Mouse (Mus musculus) myocyte (in vitro differentiated cells): ENCODE results near the gene Spo11. TPM values are rescaled to one million over a fixed set of nuclear protein-coding genes. Genes with fewer than 3 reads are reported as not detected.

ENCODE experiments used
- H3K27me3 ChIP-seq: one replicate; pipeline ENCODE4 v1.6.1; 2011; ENCODE audit not compliant: control insufficient read depth, insufficient read depth, insufficient read length
- H3K36me3 ChIP-seq: one replicate; pipeline ENCODE4 v1.6.1; 2011; ENCODE audit not compliant: control insufficient read depth, insufficient read depth
- H3K4me2 ChIP-seq: one replicate; pipeline ENCODE4 v1.6.1; 2011; ENCODE audit warnings: low read depth, control low read depth
- H3K4me3 ChIP-seq: one replicate; pipeline ENCODE4 v1.5.1; 2011; ENCODE audit warnings: mild to moderate bottlenecking, control low read depth, moderate library complexity
- H3K79me2 ChIP-seq: one replicate; pipeline ENCODE4 v1.6.1; 2011; ENCODE audit not compliant: control insufficient read depth, insufficient read depth
- H3ac ChIP-seq: one replicate; pipeline ENCODE4 v1.6.1; 2011; ENCODE audit not compliant: control insufficient read depth, insufficient read length
- CEBPB ChIP-seq: IDR thresholded peaks from 2 replicates; pipeline ENCODE4 v1.6.1; 2011; ENCODE audit warnings: mild to moderate bottlenecking, moderate library complexity; ENCODE audit not compliant: poor library complexity, insufficient read depth, severe bottlenecking
- E2F4 ChIP-seq: IDR thresholded peaks from one replicate; pipeline ENCODE4 v1.6.1; 2011; ENCODE audit warnings: mild to moderate bottlenecking, control low read depth, moderate library complexity; ENCODE audit not compliant: insufficient read depth
- MAX ChIP-seq: IDR thresholded peaks from one replicate; pipeline ENCODE4 v1.6.1; 2011; ENCODE audit warnings: low read depth, mild to moderate bottlenecking, control low read depth
- MYOD1 ChIP-seq, 3 experiments: IDR thresholded peaks; one replicate each; pipeline ENCODE4 v1.6.1; 2011; ENCODE audit warnings: control low read depth in 2 of 3, low read depth in 2 of 3, mild to moderate bottlenecking in 2 of 3, moderate library complexity in 1 of 3; ENCODE audit not compliant: insufficient read length in 2 of 3, control insufficient read depth in 1 of 3
- MYOG ChIP-seq, 3 experiments: IDR thresholded peaks; one replicate each; pipeline ENCODE4 v1.6.1; 2011; ENCODE audit warnings: control low read depth in 2 of 3, low read depth in 2 of 3, mild to moderate bottlenecking in 2 of 3; ENCODE audit not compliant: insufficient read length in 2 of 3, control insufficient read depth in 1 of 3, insufficient read depth in 1 of 3
- POLR2A ChIP-seq: IDR thresholded peaks from one replicate; pipeline ENCODE4 v1.6.1; 2011; ENCODE audit warnings: low read depth, mild to moderate bottlenecking, control low read depth, moderate library complexity; ENCODE audit not compliant: insufficient read length
- POLR2AphosphoS2 ChIP-seq: IDR thresholded peaks from one replicate; pipeline ENCODE4 v1.6.1; 2011; ENCODE audit warnings: low read depth, control low read depth; ENCODE audit not compliant: insufficient read length
- REST ChIP-seq: IDR thresholded peaks from one replicate; pipeline ENCODE4 v1.6.1; 2011; ENCODE audit warnings: mild to moderate bottlenecking, control low read depth, moderate library complexity; ENCODE audit not compliant: insufficient read depth, insufficient read length
- SRF ChIP-seq: IDR thresholded peaks from one replicate; pipeline ENCODE4 v1.6.1; 2011; ENCODE audit warnings: low read depth; ENCODE audit not compliant: control insufficient read depth, insufficient read length
- TCF12 ChIP-seq: IDR thresholded peaks from one replicate; pipeline ENCODE4 v1.6.1; 2011; ENCODE audit warnings: mild to moderate bottlenecking, control low read depth; ENCODE audit not compliant: poor library complexity, insufficient read depth, severe bottlenecking
- TCF3 ChIP-seq: IDR thresholded peaks from one replicate; pipeline ENCODE4 v1.6.1; 2011; ENCODE audit warnings: low read depth, control low read depth; ENCODE audit not compliant: insufficient read length
- USF1 ChIP-seq: IDR thresholded peaks from one replicate; pipeline ENCODE4 v1.6.1; 2011; ENCODE audit warnings: low read depth, mild to moderate bottlenecking, control low read depth, moderate library complexity
- polyA plus RNA-seq: library from polyadenylated mRNA; unstranded; fragments of >200 nt; fragmentation: generic; extraction: Trizol; gene quantifications from one replicate; pipeline ENCODE4 v1.2.1, GENCODE M21; 2012; ENCODE audit warnings: missing spikeins

Spo11 gene
- polyA plus RNA-seq, 1 experiment, result not detected

DNA sequence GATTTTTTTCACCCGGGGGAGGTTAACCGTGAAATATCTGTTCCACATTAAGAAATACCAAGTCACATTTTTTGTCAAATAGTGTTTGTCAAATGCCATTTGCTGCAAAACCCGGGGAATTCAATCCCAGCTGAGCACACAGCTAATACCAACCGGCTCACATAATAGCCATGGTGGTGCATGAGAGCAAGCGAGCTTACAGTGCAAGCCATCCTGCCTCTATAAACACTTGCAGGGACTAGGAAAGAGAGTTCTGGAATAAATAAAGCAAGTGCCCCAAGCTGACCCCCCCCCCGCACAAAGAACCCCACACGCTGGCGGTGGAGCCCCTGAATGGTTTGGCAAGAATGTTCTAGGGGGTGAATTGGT is 43.1 kb upstream of the Spo11 start:
- Histone ChIP-seq H3K4me2 (no peak overlapping the region), H3K4me3 (no peak overlapping the region), H3K36me3 (no peaks in the 10 kb centered on the region), H3K79me2 (no peaks in the 10 kb centered on the region), H3K27me3 (peaks cover 38% of the 10 kb centered on the region), H3ac (no peak overlapping the region)
- TF ChIP-seq SRF, result no peak
- TF ChIP-seq POLR2AphosphoS2, result no peak
- no peak for TF ChIP-seq TCF12
- no peak for TF ChIP-seq E2F4
- TF ChIP-seq USF1, result no peak
- TF ChIP-seq REST, result no peak
- no peak for TF ChIP-seq POLR2A
- TF ChIP-seq MYOG (IDR thresholded peaks at IDR 0.05; ENCODE audit: control insufficient read depth in 1 of 3, insufficient read depth in 1 of 3, insufficient read length in 2 of 3, low read depth in 2 of 3), result no peak
- TF ChIP-seq TCF3, result no peak
- no peak for TF ChIP-seq MYOD1 (IDR thresholded peaks at IDR 0.05; ENCODE audit: control insufficient read depth in 1 of 3, insufficient read length in 2 of 3, low read depth in 2 of 3)
- TF ChIP-seq MAX, result no peak
- TF ChIP-seq CEBPB, result no peak

DNA sequence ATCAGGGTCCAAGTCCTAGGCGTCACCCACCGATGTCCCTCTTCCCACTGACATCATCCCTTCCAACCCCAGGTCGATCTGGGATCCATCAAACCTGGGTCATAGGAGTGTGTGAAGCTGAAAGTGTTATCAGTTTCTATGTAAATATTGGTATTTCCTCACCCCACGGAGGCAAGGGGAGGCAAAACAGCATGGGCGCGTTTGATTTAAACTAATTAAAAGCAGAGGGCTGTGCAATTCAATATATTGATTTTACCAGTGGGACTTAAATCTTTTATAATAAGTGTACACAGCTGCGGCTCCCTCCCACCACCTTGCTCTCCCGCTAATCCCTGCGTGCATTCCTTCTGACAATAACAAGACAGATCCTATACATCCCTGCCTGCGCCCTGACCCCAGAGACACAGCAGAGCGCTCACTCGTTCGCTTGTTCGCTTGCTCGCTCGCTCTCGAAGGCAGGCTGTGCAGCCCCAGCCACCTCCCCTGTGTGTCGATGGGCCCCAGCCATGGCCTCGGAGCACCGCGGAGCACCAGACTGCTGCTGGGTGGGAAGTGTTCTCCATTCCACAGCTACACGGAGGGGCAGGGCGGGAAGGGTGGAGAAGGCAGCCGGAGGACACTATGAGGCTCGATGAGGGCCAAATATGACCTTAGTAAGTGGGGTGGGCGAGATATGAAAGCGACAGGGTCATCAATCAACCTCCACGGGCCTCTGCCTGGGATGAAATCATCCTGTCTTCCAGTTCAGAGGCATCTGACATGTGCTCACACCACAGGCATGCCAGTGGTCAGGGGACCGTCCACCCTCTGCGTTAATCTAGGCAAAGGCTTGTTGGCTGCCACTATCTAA is 42.4 kb upstream of the Spo11 start:
- Histone ChIP-seq H3K4me3 (no peak overlapping the region), H3ac (no peak overlapping the region), H3K36me3 (no peaks in the 10 kb centered on the region), H3K27me3 (peaks cover 45% of the 10 kb centered on the region), H3K79me2 (no peaks in the 10 kb centered on the region), H3K4me2 (no peak overlapping the region)
- TF ChIP-seq REST (no peak), MAX (no peak), MYOG (IDR thresholded peaks at IDR 0.05; ENCODE audit: control insufficient read depth in 1 of 3, insufficient read depth in 1 of 3, insufficient read length in 2 of 3, low read depth in 2 of 3) (no peak), POLR2A (no peak), TCF3 (no peak), TCF12 (no peak), USF1 (no peak), SRF (no peak), MYOD1 (IDR thresholded peaks at IDR 0.05; ENCODE audit: control insufficient read depth in 1 of 3, insufficient read length in 2 of 3, low read depth in 2 of 3) (no peak), E2F4 (no peak), POLR2AphosphoS2 (no peak), CEBPB (no peak)

DNA sequence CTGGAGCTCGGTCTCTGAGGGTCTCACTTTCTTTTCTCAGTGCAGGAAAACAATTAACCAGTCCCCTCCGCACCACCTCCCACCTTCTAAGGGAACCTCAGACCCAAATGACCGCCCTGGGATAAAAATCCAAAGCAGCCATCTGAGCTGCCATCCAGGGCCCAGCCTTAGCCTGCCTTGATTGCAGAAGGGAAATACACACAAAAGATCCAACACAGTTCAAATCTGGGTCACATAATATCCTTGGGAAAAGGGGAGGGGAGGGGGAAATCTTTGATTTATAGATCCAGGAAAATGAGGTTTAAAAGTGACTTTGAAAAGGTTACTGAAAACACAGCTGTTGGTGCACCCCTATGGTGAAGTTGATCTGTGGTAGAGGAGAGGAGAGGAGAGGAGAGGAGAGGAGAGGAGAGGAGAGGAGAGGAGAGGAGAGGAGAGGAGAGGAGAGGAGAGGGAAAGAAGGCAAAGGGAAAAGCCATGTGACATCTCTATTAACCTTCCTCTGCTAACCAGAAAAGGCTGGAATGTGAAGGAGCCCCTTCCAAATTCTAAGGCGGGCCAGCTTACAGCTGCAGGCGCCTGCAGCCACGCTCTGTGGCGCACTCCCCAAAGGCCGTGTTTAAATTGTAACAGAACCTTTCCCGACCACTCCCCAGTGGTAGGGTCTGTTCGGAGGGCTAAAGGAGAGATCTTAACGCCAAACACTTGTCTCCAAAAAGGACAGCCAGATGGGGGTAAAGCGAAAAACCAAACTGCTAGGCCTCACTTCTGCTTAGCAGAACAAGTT is 41.5 kb upstream of the Spo11 start:
- Histone ChIP-seq H3ac (no peak overlapping the region), H3K27me3 (peaks cover 43% of the 10 kb centered on the region), H3K4me3 (no peak overlapping the region), H3K79me2 (no peaks in the 10 kb centered on the region), H3K36me3 (no peaks in the 10 kb centered on the region), H3K4me2 (no peak overlapping the region)
- TF ChIP-seq POLR2A (no peak), CEBPB (no peak), TCF12 (no peak), REST (no peak), MYOD1 (IDR thresholded peaks at IDR 0.05; ENCODE audit: control insufficient read depth in 1 of 3, insufficient read length in 2 of 3, low read depth in 2 of 3) (no peak), E2F4 (no peak), POLR2AphosphoS2 (no peak), TCF3 (no peak), MAX (no peak), USF1 (no peak)

DNA sequence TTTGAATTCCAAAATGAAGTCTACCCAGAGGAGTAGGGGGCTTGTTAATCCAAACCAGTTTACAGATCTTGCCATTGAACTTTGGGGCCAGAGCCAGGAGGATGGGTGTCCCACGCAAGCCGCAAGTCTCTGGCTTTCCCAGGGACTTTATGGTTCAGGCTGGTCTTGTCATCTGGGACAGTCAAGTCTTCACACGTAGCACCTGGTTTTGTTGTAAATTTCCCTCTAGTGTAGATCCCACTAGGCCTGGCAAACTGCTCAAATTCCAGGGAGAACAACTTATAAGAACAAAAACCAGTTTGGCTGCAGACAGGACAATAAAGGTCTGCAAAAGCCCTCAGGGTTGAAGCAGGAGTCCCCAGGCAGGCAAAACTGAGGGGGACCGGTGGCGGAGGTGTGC is 40.7 kb upstream of the Spo11 start:
- Histone ChIP-seq H3K27me3 (peaks cover 48% of the 10 kb centered on the region), H3K79me2 (no peaks in the 10 kb centered on the region), H3K36me3 (no peaks in the 10 kb centered on the region), H3K4me2 (no peak overlapping the region), H3ac (no peak overlapping the region), H3K4me3 (no peak overlapping the region)
- TF ChIP-seq USF1 (no peak), REST (no peak), MYOD1 (IDR thresholded peaks at IDR 0.05; ENCODE audit: control insufficient read depth in 1 of 3, insufficient read length in 2 of 3, low read depth in 2 of 3) (no peak), TCF3 (no peak), CEBPB (no peak), TCF12 (no peak), POLR2AphosphoS2 (no peak), MAX (no peak), MYOG (IDR thresholded peaks at IDR 0.05; ENCODE audit: control insufficient read depth in 1 of 3, insufficient read depth in 1 of 3, insufficient read length in 2 of 3, low read depth in 2 of 3) (no peak), E2F4 (no peak), SRF (no peak)
